Mouse (Mus musculus) forebrain, embryonic 15.5 days (tissue): ENCODE measurements around the gene Esrra. TPM values are rescaled to one million over a fixed set of nuclear protein-coding genes. Genes with fewer than 3 reads are reported as not detected.
"Not testable (repeated sequence)": the region's sequence is repeated elsewhere in the genome, so short reads cannot be mapped to it uniquely, and the experiment has no call there.

Experiments used
- ATAC-seq: fragments of 200-750 bp; cut with Nextera tagmentation; replicated peaks from 2 replicates; pipeline ENCODE4 v1.8.0; 2017; ENCODE audit warnings: mild to moderate bottlenecking, moderate TSS enrichment, moderate library complexity
- H3K27ac ChIP-seq: fragments of 300-500 bp; sonication (generic); replicated peaks from 2 replicates; pipeline ENCODE4 v1.5.1; 2015; ENCODE audit warnings: mild to moderate bottlenecking, inconsistent platforms
- H3K27me3 ChIP-seq: fragments of 300-500 bp; sonication (generic); 2 replicates; pipeline ENCODE4 v1.6.1; 2015; ENCODE audit warnings: inconsistent platforms
- H3K36me3 ChIP-seq: fragments of 300-500 bp; sonication (generic); 2 replicates; pipeline ENCODE4 v1.6.1; 2015; ENCODE audit warnings: mild to moderate bottlenecking, inconsistent platforms
- H3K4me1 ChIP-seq: fragments of 300-500 bp; sonication (generic); 2 replicates; pipeline ENCODE4 v1.6.1; 2015; ENCODE audit warnings: inconsistent platforms
- H3K4me2 ChIP-seq: fragments of 300-500 bp; sonication (generic); replicated peaks from 2 replicates; pipeline ENCODE4 v1.6.1; 2015; ENCODE audit warnings: mild to moderate bottlenecking, inconsistent platforms
- H3K4me3 ChIP-seq: fragments of 300-500 bp; sonication (generic); 2 replicates; pipeline ENCODE4 v1.5.1; 2015; ENCODE audit warnings: mild to moderate bottlenecking, inconsistent platforms
- H3K9ac ChIP-seq: fragments of 300-500 bp; sonication (generic); replicated peaks from 2 replicates; pipeline ENCODE4 v1.6.1; 2015; ENCODE audit warnings: mild to moderate bottlenecking, inconsistent platforms
- H3K9me3 ChIP-seq: fragments of 300-500 bp; sonication (generic); 2 replicates; pipeline ENCODE4 v1.6.1; 2016; ENCODE audit warnings: inconsistent platforms
- WGBS: fragments of 180-500 bp; shearing (Covaris S2); methylation state at CpG from one replicate; pipeline ENCODE4 v1.1.7; 2015; ENCODE audit warnings: mixed read lengths; 5-methylcytosine and 5-hydroxymethylcytosine counted together
- polyA plus RNA-seq: library from polyadenylated mRNA; unstranded; fragments of >200 nt; fragmentation: Nextera tagmentation; extraction: Ambion mirVana; gene quantifications from 2 replicates; pipeline ENCODE4 v1.2.1, GENCODE M21; 2015

Esrra gene
- polyA plus RNA-seq, 1 experiment from 2014 or later: 20.3 TPM

GRCm38 (mm10) chr19:6905498-6906159 lies 16.0 kb downstream of the Esrra start:
- WGBS: 92% methylated on average over 11 of the region's 11 CpGs
- Histone ChIP-seq H3K4me3 (no peak overlapping the region), H3K9me3 (no peaks in the 10 kb centered on the region), H3K27me3 (no peaks in the 10 kb centered on the region), H3K4me2 (no peak overlapping the region), H3K36me3 (0 out of 2 replicates have a peak, but pooled peaks cover 10% of the 10 kb centered on the region), H3K4me1 (peaks cover 20% of the 10 kb centered on the region), H3K9ac (no peak overlapping the region), H3K27ac (no peak overlapping the region)
- no peak for ATAC-seq

- H3K36me3 ChIP-seq: 0 out of 2 replicates have a peak, but pooled peaks cover 10% of the 10 kb centered on the region
- H3K4me3 ChIP-seq: no peak overlapping the region
- no peak overlapping the region for H3K4me2 ChIP-seq
- H3K9me3 ChIP-seq: no peaks in the 10 kb centered on the region
- H3K9ac ChIP-seq: no peak overlapping the region
- WGBS: 72% methylated on average over 2 of the region's 2 CpGs
- no peak for ATAC-seq
- peaks cover 16% of the 10 kb centered on the region for H3K4me1 ChIP-seq
- no peaks in the 10 kb centered on the region for H3K27me3 ChIP-seq
- H3K27ac ChIP-seq: no peak overlapping the region
Measured at GRCm38 (mm10) chr19:6904846-6905245, 16.8 kb downstream of the Esrra start.

GRCm38 (mm10) chr19:6903031-6903430 lies 18.6 kb downstream of the Esrra start:
- peaks cover 5% of the 10 kb centered on the region for H3K4me1 ChIP-seq
- H3K9ac ChIP-seq: no peak overlapping the region
- 91% methylated on average over 1 of the region's 1 CpGs for WGBS
- H3K4me2 ChIP-seq: no peak overlapping the region
- H3K27me3 ChIP-seq: no peaks in the 10 kb centered on the region
- H3K9me3 ChIP-seq: no peaks in the 10 kb centered on the region
- H3K36me3 ChIP-seq: 0 out of 2 replicates have a peak, but pooled peaks cover 10% of the 10 kb centered on the region
- H3K4me3 ChIP-seq: no peak overlapping the region
- no peak overlapping the region for H3K27ac ChIP-seq
- no peak for ATAC-seq

- Histone ChIP-seq H3K4me1 (no peaks in the 10 kb centered on the region), H3K27me3 (no peaks in the 10 kb centered on the region), H3K4me2 (no peak overlapping the region), H3K9ac (no peak overlapping the region), H3K4me3 (no peak overlapping the region), H3K27ac (no peak overlapping the region), H3K9me3 (no peaks in the 10 kb centered on the region), H3K36me3 (no peaks in the 10 kb centered on the region)
- WGBS: 82% methylated on average over 4 of the region's 4 CpGs
- ATAC-seq: no peak
Measured at GRCm38 (mm10) chr19:6899641-6900040, 22.0 kb downstream of the Esrra start.

- H3K27ac ChIP-seq, H3K9me3 ChIP-seq, ATAC-seq, H3K4me3 ChIP-seq, H3K4me2 ChIP-seq, H3K27me3 ChIP-seq, H3K4me1 ChIP-seq, H3K9ac ChIP-seq, H3K36me3 ChIP-seq: not testable (repeated sequence)
- WGBS: 91% methylated on average over 18 of the region's 18 CpGs
Measured at GRCm38 (mm10) chr19:6895608-6896305, 25.9 kb downstream of the Esrra start.

GRCm38 (mm10) chr19:6893731-6894451 lies 27.7 kb downstream of the Esrra start:
- no peaks in the 10 kb centered on the region for H3K9me3 ChIP-seq
- no peak overlapping the region for H3K4me3 ChIP-seq
- H3K4me1 ChIP-seq: no peaks in the 10 kb centered on the region
- ATAC-seq: no peak
- no peaks in the 10 kb centered on the region for H3K27me3 ChIP-seq
- no peak overlapping the region for H3K4me2 ChIP-seq
- H3K36me3 ChIP-seq: no peaks in the 10 kb centered on the region
- WGBS: 92% methylated on average over 14 of the region's 14 CpGs
- no peak overlapping the region for H3K9ac ChIP-seq
- H3K27ac ChIP-seq: no peak overlapping the region

GRCm38 (mm10) chr19:6892512-6892911 lies 29.1 kb downstream of the Esrra start:
- H3K9ac ChIP-seq: no peak overlapping the region
- ATAC-seq: no peak
- H3K9me3 ChIP-seq: no peaks in the 10 kb centered on the region
- H3K4me2 ChIP-seq: no peak overlapping the region
- no peak overlapping the region for H3K27ac ChIP-seq
- 81% methylated on average over 4 of the region's 4 CpGs for WGBS
- H3K27me3 ChIP-seq: no peaks in the 10 kb centered on the region; the same call in 1 of the 2 replicates
- H3K4me1 ChIP-seq: no peaks in the 10 kb centered on the region
- H3K4me3 ChIP-seq: no peak overlapping the region
- no peaks in the 10 kb centered on the region for H3K36me3 ChIP-seq

- Histone ChIP-seq H3K4me3 (no peak overlapping the region), H3K9ac (no peak overlapping the region), H3K36me3 (no peaks in the 10 kb centered on the region), H3K4me1 (no peaks in the 10 kb centered on the region), H3K4me2 (no peak overlapping the region), H3K9me3 (no peaks in the 10 kb centered on the region), H3K27ac (no peak overlapping the region), H3K27me3 (no peaks in the 10 kb centered on the region)
- ATAC-seq: no peak
- 90% methylated on average over 4 of the region's 4 CpGs for WGBS
Measured at GRCm38 (mm10) chr19:6877965-6878364, 43.6 kb downstream of the Esrra start.

- no peak overlapping the region for H3K27ac ChIP-seq
- no peak overlapping the region for H3K9ac ChIP-seq
- no peak overlapping the region for H3K4me2 ChIP-seq
- H3K4me3 ChIP-seq: no peak overlapping the region
- no peaks in the 10 kb centered on the region for H3K27me3 ChIP-seq
- no peak for ATAC-seq
- H3K9me3 ChIP-seq: no peaks in the 10 kb centered on the region
- no peaks in the 10 kb centered on the region for H3K36me3 ChIP-seq
- no peaks in the 10 kb centered on the region for H3K4me1 ChIP-seq
Measured at GRCm38 (mm10) chr19:6876799-6877198, 44.8 kb downstream of the Esrra start.

GRCm38 (mm10) chr19:6875834-6876233 lies 45.8 kb downstream of the Esrra start:
- Histone ChIP-seq H3K4me3 (no peak overlapping the region), H3K4me1 (no peaks in the 10 kb centered on the region), H3K36me3 (no peaks in the 10 kb centered on the region), H3K4me2 (no peak overlapping the region), H3K27ac (no peak overlapping the region), H3K9me3 (no peaks in the 10 kb centered on the region), H3K27me3 (no peaks in the 10 kb centered on the region), H3K9ac (no peak overlapping the region)
- ATAC-seq: no peak
- 91% methylated on average over 6 of the region's 6 CpGs for WGBS

- 100% methylated on average over 1 of the region's 1 CpGs for WGBS
Measured at GRCm38 (mm10) chr19:6874257-6874656, 47.4 kb downstream of the Esrra start.

GRCm38 (mm10) chr19:6872701-6873100 lies 48.9 kb downstream of the Esrra start:
- no peak for ATAC-seq
- Histone ChIP-seq H3K9me3 (no peaks in the 10 kb centered on the region), H3K4me3 (no peak overlapping the region), H3K4me1 (no peaks in the 10 kb centered on the region), H3K36me3 (no peaks in the 10 kb centered on the region), H3K4me2 (no peak overlapping the region), H3K9ac (no peak overlapping the region), H3K27ac (no peak overlapping the region), H3K27me3 (no peaks in the 10 kb centered on the region)
- WGBS: 75% methylated on average over 3 of the region's 3 CpGs

More at GRCm38 (mm10) chr19:6874257-6874656, 47.4 kb downstream of the Esrra start:
- Histone ChIP-seq H3K9ac (no peak overlapping the region), H3K4me3 (no peak overlapping the region), H3K9me3 (no peaks in the 10 kb centered on the region), H3K4me2 (no peak overlapping the region), H3K27ac (no peak overlapping the region), H3K36me3 (no peaks in the 10 kb centered on the region), H3K4me1 (no peaks in the 10 kb centered on the region), H3K27me3 (no peaks in the 10 kb centered on the region)
- no peak for ATAC-seq
